Mouse (Mus musculus): ENCODE results near the gene Dock4.

DNA sequence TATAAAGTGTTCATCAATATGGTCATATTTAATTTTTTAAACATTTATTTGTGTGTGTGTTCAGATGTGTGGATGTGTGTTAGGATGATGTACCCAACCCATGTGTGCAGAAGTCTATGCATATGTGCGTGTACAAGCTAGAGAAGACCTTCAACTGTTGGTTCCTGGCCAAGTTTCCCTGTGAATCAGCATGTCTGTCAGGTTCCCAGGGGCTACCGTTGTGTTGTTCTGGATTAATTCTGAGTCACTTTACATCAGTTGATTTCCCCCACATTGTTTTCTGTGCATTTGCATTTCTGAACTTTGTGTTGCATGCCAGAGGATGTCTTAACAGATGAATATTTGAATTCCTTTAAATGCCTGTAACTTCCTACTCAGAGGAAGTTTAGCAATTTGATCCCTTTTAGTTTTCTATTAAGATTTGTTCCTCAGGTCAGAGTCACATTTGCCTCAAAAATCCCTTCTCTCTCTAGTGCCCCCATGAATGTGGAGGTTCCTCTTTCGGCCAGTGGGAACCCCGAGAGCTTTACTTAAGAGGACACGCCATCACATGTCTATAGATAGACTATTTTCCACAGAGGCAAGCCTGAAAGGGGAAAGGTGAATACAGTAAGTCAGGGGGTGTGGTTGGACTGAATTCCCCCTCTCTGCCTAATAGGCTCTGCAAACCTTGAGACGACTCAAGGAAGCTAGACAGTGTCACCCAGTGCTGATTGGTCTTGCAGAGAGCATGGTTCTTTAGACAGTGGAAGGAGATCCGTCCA, 139.0 kb downstream of the Dock4 start:
- TF ChIP-seq POLR2A (IDR thresholded peaks at IDR 0.05; ENCODE audit: control insufficient read depth, extremely low read depth, insufficient read depth, low read length, poor library complexity) (no peak), CTCF (IDR thresholded peaks at IDR 0.05; ENCODE audit: borderline replicate concordance, control insufficient read depth, extremely low read depth, insufficient read depth, low read length, poor library complexity) (no peak)
